Mouse (Mus musculus) spleen, adult 2 months (tissue): ENCODE data around the gene Mical2.

Source experiments
- CTCF ChIP-seq: fragments of 200-500 bp; IDR thresholded peaks from 2 replicates; pipeline ENCODE4 v1.5.1; 2011; ENCODE audit warnings: mild to moderate bottlenecking, inconsistent platforms; ENCODE audit not compliant: insufficient read depth, insufficient read length, insufficient replicate concordance; ENCODE audit errors: extremely low read depth
- POLR2A ChIP-seq: fragments of 200-500 bp; IDR thresholded peaks from 2 replicates; pipeline ENCODE4 v1.6.1; 2011; ENCODE audit warnings: low read depth, low read length, inconsistent platforms

DNA sequence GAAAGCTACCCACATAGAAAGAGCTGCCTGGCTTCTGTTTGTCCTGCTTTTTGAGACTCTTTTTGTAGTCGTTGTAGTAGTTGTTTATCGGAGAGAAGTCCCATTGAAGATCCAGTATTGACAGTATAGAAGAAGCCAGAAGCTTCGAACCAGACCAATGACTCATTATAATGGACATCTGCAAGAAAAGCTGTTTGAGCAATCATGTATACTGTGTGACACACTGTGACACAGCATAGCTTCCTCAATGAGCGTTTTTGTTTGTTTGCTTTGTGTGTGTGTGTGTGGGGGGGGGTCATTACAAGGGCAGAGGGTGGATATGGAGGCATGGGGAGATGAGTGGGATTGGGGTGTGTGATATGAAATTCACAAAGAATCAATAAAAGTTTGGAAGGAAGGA lies 53.0 kb downstream of the Mical2 start:
- no peak for TF ChIP-seq CTCF
- no peak for TF ChIP-seq POLR2A
